Mouse (Mus musculus) megakaryocyte progenitor cell, adult 5-6 weeks (primary cell): ENCODE results near the gene Olfr267. TPM values are rescaled to one million over a fixed set of nuclear protein-coding genes. Genes with fewer than 3 reads are reported as not detected.

Experiments
- ATAC-seq: replicated peaks from 2 replicates; pipeline ENCODE4 v1.8.0; 2016; ENCODE audit warnings: mild to moderate bottlenecking, moderate TSS enrichment, inconsistent platforms; ENCODE audit not compliant: poor library complexity
- total RNA-seq, 2 experiments: library from RNA; stranded (forward) in 1 of 2; stranded (reverse) in 1 of 2; fragments of 157-497, 149-512 nt in 1 of 2; fragments of 200-1000 nt in 1 of 2; gene quantifications; 2 replicates each; pipeline versions ENCODE4 v1.2.3 to v1.2.4; 2015 to 2017

The Olfr267 gene
- total RNA-seq (2015): 0.12 and 0.17 TPM in 2 replicates
- total RNA-seq (2017): 0.08 TPM in 1 of 2 replicates, not detected in the other

- no peak for ATAC-seq
Measured at GRCm38 (mm10) chr4:58787616-58788015, at the start of gene Olfr267. Gene Olfr267 (minus strand): TSS chr4:58787716.

- peak; percentile 63; the same call in 1 of the 2 replicates for ATAC-seq
Measured at GRCm38 (mm10) chr4:58832908-58833307, 45.4 kb upstream of the Olfr267 start.

GRCm38 (mm10) chr4:58825921-58826320 lies 38.4 kb upstream of the Olfr267 start:
- ATAC-seq: no peak

GRCm38 (mm10) chr4:58786659-58787058 lies 857 bp downstream of the Olfr267 start:
- no peak for ATAC-seq

- ATAC-seq: no peak
Measured at GRCm38 (mm10) chr4:58763417-58763816, 24.1 kb downstream of the Olfr267 start.

- ATAC-seq: peak; percentile 52; the same call in 1 of the 2 replicates
Measured at GRCm38 (mm10) chr4:58749510-58749909, 38.0 kb downstream of the Olfr267 start.

GRCm38 (mm10) chr4:58749101-58749500 lies 38.4 kb downstream of the Olfr267 start:
- no peak for ATAC-seq

GRCm38 (mm10) chr4:58745583-58746222 lies 41.8 kb downstream of the Olfr267 start:
- ATAC-seq: no peak

- ATAC-seq: peak; percentile 14; the same call in 1 of the 2 replicates
Measured at GRCm38 (mm10) chr4:58736867-58737633, 50.5 kb downstream of the Olfr267 start.

Other genes starting within 250 kb of the Olfr267 start
- 0.27 TPM in 1 of 2 replicates, not detected in the other for gene Lpar1, start 233.8 kb downstream of the Olfr267 start, total RNA-seq (2015)
- 0.29 TPM in 1 of 2 replicates, not detected in the other for gene Lpar1, start 233.8 kb downstream of the Olfr267 start, total RNA-seq (2017)
- 108 and 109 TPM in 2 replicates for gene Ecpas, start 125.0 kb upstream of the Olfr267 start, total RNA-seq (2015)
- gene Ecpas, start 125.0 kb upstream of the Olfr267 start, total RNA-seq (2017): 75.8 and 86.8 TPM in 2 replicates
- gene Zkscan16, start 155.9 kb upstream of the Olfr267 start, total RNA-seq (2015): not detected in 2 replicates
- not detected in 2 replicates for gene Zkscan16, start 155.9 kb upstream of the Olfr267 start, total RNA-seq (2017)
- 72.7 and 81.7 TPM in 2 replicates for gene Ptgr1, start 199.4 kb upstream of the Olfr267 start, total RNA-seq (2015)
- gene Ptgr1, start 199.4 kb upstream of the Olfr267 start, total RNA-seq (2017): 59.6 and 66.6 TPM in 2 replicates
- 24.8 and 25.3 TPM in 2 replicates for gene Dnajc25, start 207.3 kb upstream of the Olfr267 start, total RNA-seq (2015)
- 22.8 and 29.8 TPM in 2 replicates for gene Dnajc25, start 207.3 kb upstream of the Olfr267 start, total RNA-seq (2017)
- gene Gm20503, start 215.5 kb upstream of the Olfr267 start, total RNA-seq (2015): 0.22 TPM in 1 of 2 replicates, not detected in the other
- not detected in 2 replicates for gene Gm20503, start 215.5 kb upstream of the Olfr267 start, total RNA-seq (2017)
- 168 and 189 TPM in 2 replicates for gene Gng10, start 247.4 kb upstream of the Olfr267 start, total RNA-seq (2015)
- gene Gng10, start 247.4 kb upstream of the Olfr267 start, total RNA-seq (2017): 86.1 and 106 TPM in 2 replicates